Mouse (Mus musculus): ENCODE results near the gene Lingo4.

- TF ChIP-seq EP300 (IDR thresholded peaks at IDR 0.05; ENCODE audit: insufficient read depth, low read depth, low read length) (no peak), CTCF (IDR thresholded peaks at IDR 0.05) (no peak)
Measured at GRCm38 (mm10) chr3:94398217-94398616, at the start of gene Lingo4.
